Comparison of ENCODE assay signal across 8 mouse cellular contexts in the genomic region with DNA sequence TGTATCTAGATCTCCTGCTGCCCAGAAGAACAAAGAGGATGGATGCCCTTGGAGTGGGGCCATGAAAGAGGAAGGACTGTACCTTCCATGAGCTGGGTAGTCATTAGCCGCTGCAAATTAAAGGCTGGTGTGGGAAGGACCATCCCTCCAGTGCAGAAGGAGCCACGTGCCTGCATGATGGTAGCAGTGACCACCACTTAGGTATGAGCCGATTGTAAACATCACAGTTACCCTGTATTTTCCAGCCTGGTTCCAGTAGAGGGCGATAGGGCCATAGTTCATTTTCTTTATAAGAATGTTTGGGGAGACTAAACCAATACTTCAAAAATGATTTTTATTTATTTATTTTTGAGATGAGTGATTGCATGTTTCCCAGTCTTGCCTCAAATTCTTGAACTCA. TPM values are rescaled to one million over a fixed set of nuclear protein-coding genes. Genes with fewer than 3 reads are reported as not detected.
DNase-seq lines count a peak whose midpoint lies in the region; ATAC-seq and TF ChIP-seq lines count a peak whose summit lies in the region.

No protein-coding gene starts in this region.

- H3K36me3 ChIP-seq in kidney, adult 2 months (ENCODE audit: control insufficient read depth, insufficient read depth, low read length) = peaks cover 6% of the 10 kb centered on the region
- peaks cover 48% of the 10 kb centered on the region for H3K36me3 ChIP-seq in kidney, embryonic 16.5 days (ENCODE audit: insufficient read depth, low read length)
- peaks cover 67% of the 10 kb centered on the region for H3K36me3 ChIP-seq in limb, embryonic 14.5 days (ENCODE audit: control insufficient read depth, insufficient read depth, low read length)

- ATAC-seq in kidney, embryonic 16.5 days (ENCODE audit: low FRiP score, low TSS enrichment) = no peak
- no peak for ATAC-seq in Patski
- ATAC-seq in limb, embryonic 14.5 days (ENCODE audit: low FRiP score, low read depth) = no peak

- in situ Hi-C loops in Patski (cut with MboI; ENCODE audit: low pct_unique_long_range_greater_than_20kb) = loop anchor here (10.0 kb wide), 1 partner anchor 102 kb away; no protein-coding TSS in a partner anchor

- H3K9ac ChIP-seq in kidney, embryonic 16.5 days (replicated peaks; ENCODE audit: low read length) = no peak overlapping the region
- H3K9ac ChIP-seq in limb, embryonic 14.5 days (ENCODE audit: low read depth, low read length, severe bottlenecking) = no peak overlapping the region

- TF ChIP-seq CTCF in kidney, adult 2 months (conservative IDR thresholded peaks at IDR 0.05; ENCODE audit: insufficient read depth, insufficient read length, low read depth, low read length) = peak; percentile 26; the same call in 1 of the 2 replicates
- peak; percentile 55 for TF ChIP-seq CTCF in Patski (IDR thresholded peaks at IDR 0.05)

- H3K4me1 ChIP-seq in kidney, adult 2 months (ENCODE audit: control insufficient read depth, insufficient read depth, low read length) = no peaks in the 10 kb centered on the region
- no peaks in the 10 kb centered on the region for H3K4me1 ChIP-seq in kidney, embryonic 16.5 days (ENCODE audit: insufficient read depth, low read length)
- no peaks in the 10 kb centered on the region for H3K4me1 ChIP-seq in limb, embryonic 14.5 days (ENCODE audit: control insufficient read depth, insufficient read depth, low read length)

- peak; percentile 12 for DNase-seq in kidney, adult 2 months
- peak; percentile 44 to 54 for DNase-seq in B cell, adult 2 months
- no peak for DNase-seq in Patski (ENCODE audit: low read depth, low spot score)
- peak; percentile 37 for DNase-seq in limb, embryonic 14.5 days (ENCODE audit: low spot score)
- DNase-seq in testis, postnatal 14 days (ENCODE audit: low spot score) = no peak
- DNase-seq in right cerebral cortex, adult 18-20 months = no peak
- DNase-seq in ovary, postnatal 36 days (ENCODE audit: low spot score) = no peak

- WGBS in kidney, adult 2 months = 58% methylated on average over 4 of the region's 4 CpGs
- 56% methylated on average over 4 of the region's 4 CpGs for WGBS in kidney, embryonic 16.5 days
- 50% methylated on average over 4 of the region's 4 CpGs for WGBS in limb, embryonic 14.5 days

- CTCF ChIA-PET in Patski (lab: Charles Lee) = interaction anchor here (0.8 to 2.7 kb wide), 5 partner anchors 8 to 109 kb away, joined by 3 to 11 read pairs (median 4); no protein-coding TSS in a partner anchor

- H3K27ac ChIP-seq in kidney, adult 2 months (ENCODE audit: insufficient read depth, low read depth, low read length) = no peak overlapping the region
- no peak overlapping the region for H3K27ac ChIP-seq in kidney, embryonic 16.5 days (ENCODE audit: low read length)
- H3K27ac ChIP-seq in limb, embryonic 14.5 days (replicated peaks; ENCODE audit: low read depth, low read length) = no peak overlapping the region

- H3K4me2 ChIP-seq in kidney, embryonic 16.5 days (replicated peaks; ENCODE audit: low read depth, low read length) = no peak overlapping the region
- no peak overlapping the region for H3K4me2 ChIP-seq in limb, embryonic 14.5 days (replicated peaks; ENCODE audit: low read depth, low read length, severe bottlenecking)

- TF ChIP-seq POLR2A in kidney, adult 2 months (IDR thresholded peaks at IDR 0.05; ENCODE audit: low read depth, low read length) = no peak
- no peak for TF ChIP-seq POLR2A in limb, embryonic 14.5 days (IDR thresholded peaks at IDR 0.05; ENCODE audit: borderline replicate concordance, extremely low read depth, insufficient read depth, insufficient read length)

- POLR2A ChIA-PET in Patski (lab: Charles Lee) = no interaction called here

- H3K9me3 ChIP-seq in kidney, embryonic 16.5 days (ENCODE audit: low read length) = no peaks in the 10 kb centered on the region
- H3K9me3 ChIP-seq in limb, embryonic 14.5 days (ENCODE audit: control insufficient read depth, low read length) = no peaks in the 10 kb centered on the region

- no peaks in the 10 kb centered on the region for H3K27me3 ChIP-seq in kidney, adult 2 months (replicated peaks; ENCODE audit: control insufficient read depth, insufficient read depth, low read length)
- no peaks in the 10 kb centered on the region for H3K27me3 ChIP-seq in kidney, embryonic 16.5 days (ENCODE audit: insufficient read depth, low read length)
- no peaks in the 10 kb centered on the region for H3K27me3 ChIP-seq in Patski
- H3K27me3 ChIP-seq in limb, embryonic 14.5 days (ENCODE audit: control insufficient read depth, insufficient read depth, low read length) = no peaks in the 10 kb centered on the region

- no peak overlapping the region for H3K4me3 ChIP-seq in kidney, adult 2 months (ENCODE audit: insufficient read depth, low read depth, low read length)
- H3K4me3 ChIP-seq in kidney, embryonic 16.5 days (ENCODE audit: low read length) = no peak overlapping the region
- no peak overlapping the region for H3K4me3 ChIP-seq in limb, embryonic 14.5 days (replicated peaks; ENCODE audit: low read length)

RNA-seq across cellular contexts. Expression of a gene that starts 27.5 kb away (rescaled TPM):
- 1.0 and 2.2 TPM in 2 replicates for polyA plus RNA-seq in kidney, adult 2 months (2012; rRNA removed)
- 1.7 and 1.8 TPM in 2 replicates for polyA plus RNA-seq in kidney, embryonic 16.5 days (2015; fragmentation: Nextera tagmentation; extraction: Ambion mirVana)
- 0.03 TPM for polyA plus RNA-seq in Patski (2021)
- 0.77 and 0.92 TPM in 2 replicates for polyA plus RNA-seq in limb, embryonic 14.5 days (2012; rRNA removed)
- 0.70 and 1.1 TPM in 2 replicates for polyA plus RNA-seq in limb, embryonic 14.5 days (2014; fragmentation: Nextera tagmentation; extraction: Ambion mirVana)

Comparison
In these comparisons a context has a peak if more than half of its experiments do, and no peak if none do; other contexts are left out.
1. DNase-seq: peak in kidney, adult 2 months (single experiment), B cell, adult 2 months (2 of 2) and limb, embryonic 14.5 days (single experiment); none in Patski (single experiment), testis, postnatal 14 days (single experiment), right cerebral cortex, adult 18-20 months (single experiment) and ovary, postnatal 36 days (single experiment).